Mouse (Mus musculus) stomach, postnatal 0 days (tissue): Measurements from ENCODE around the gene Shroom3. TPM values are rescaled to one million over a fixed set of nuclear protein-coding genes. Genes with fewer than 3 reads are reported as not detected.
A peak's percentile ranks its signal among the peaks of the same experiment; 100 is the strongest.

ENCODE experiments used
- ATAC-seq: fragments of 200-750 bp; cut with Nextera tagmentation; 2 replicates; pipeline ENCODE4 v1.8.0; 2017; ENCODE audit not compliant: low FRiP score, low TSS enrichment
- DNase-seq: peaks from one replicate; pipeline ENCODE4 v3.0.0-alpha.2; 2016; ENCODE audit warnings: low spot score
- H3K27ac ChIP-seq: fragments of 300-500 bp; sonication (generic); replicated peaks from 2 replicates; pipeline ENCODE4 v1.5.1; 2014; ENCODE audit warnings: mild to moderate bottlenecking, control low read depth
- H3K27me3 ChIP-seq: fragments of 300-500 bp; sonication (generic); 2 replicates; pipeline ENCODE4 v1.6.1; 2014; ENCODE audit warnings: low read length; ENCODE audit not compliant: control insufficient read depth, insufficient read depth
- H3K36me3 ChIP-seq: fragments of 300-500 bp; sonication (generic); 2 replicates; pipeline ENCODE4 v1.6.1; 2014; ENCODE audit warnings: low read length, mixed read lengths; ENCODE audit not compliant: control insufficient read depth, insufficient read depth
- H3K4me1 ChIP-seq: fragments of 300-500 bp; sonication (generic); replicated peaks from 2 replicates; pipeline ENCODE4 v1.6.1; 2014; ENCODE audit warnings: antibody characterized with exemption; ENCODE audit not compliant: control insufficient read depth, insufficient read depth
- H3K4me2 ChIP-seq: fragments of 300-500 bp; sonication (generic); replicated peaks from 2 replicates; pipeline ENCODE4 v1.6.1; 2014; ENCODE audit warnings: low read depth, mild to moderate bottlenecking, control low read depth, moderate library complexity
- H3K4me3 ChIP-seq: fragments of 300-500 bp; sonication (generic); 2 replicates; pipeline ENCODE4 v1.5.1; 2014; ENCODE audit warnings: low read depth, low read length, control low read depth
- H3K9ac ChIP-seq: fragments of 300-500 bp; sonication (generic); 2 replicates; pipeline ENCODE4 v1.6.1; 2014; ENCODE audit warnings: mild to moderate bottlenecking, low read length, control low read depth, mixed read lengths
- H3K9me3 ChIP-seq: fragments of 300-500 bp; sonication (generic); 2 replicates; pipeline ENCODE4 v1.6.1; 2016; ENCODE audit warnings: low read length; ENCODE audit not compliant: control insufficient read depth
- CTCF ChIP-seq: IDR thresholded peaks from 2 replicates; pipeline ENCODE4 v1.5.1; 2016; ENCODE audit warnings: antibody characterized with exemption, low read depth, mild to moderate bottlenecking, moderate library complexity
- EP300 ChIP-seq: optimal IDR thresholded peaks from 2 replicates; pipeline ENCODE3; 2016; ENCODE audit warnings: antibody characterized with exemption
- WGBS: fragments of 180-500 bp; shearing (Covaris S2); extraction: QIAGEN DNeasy Blood & Tissue Kit; methylation state at CpG from one replicate; pipeline ENCODE4 v1.1.7; 2014; 5-methylcytosine and 5-hydroxymethylcytosine counted together
- polyA plus RNA-seq: library from polyadenylated mRNA; unstranded; fragments of >200 nt; fragmentation: Nextera tagmentation; extraction: Ambion mirVana; gene quantifications from 2 replicates; pipeline ENCODE4 v1.2.1, GENCODE M21; 2015

The Shroom3 gene
- polyA plus RNA-seq, 1 experiment from 2014 or later: 11.4 TPM

- Histone ChIP-seq H3K27ac (peak overlapping the region; percentile 61), H3K9ac (no peak overlapping the region), H3K4me3 (no peak overlapping the region), H3K27me3 (no peaks in the 10 kb centered on the region), H3K9me3 (no peaks in the 10 kb centered on the region), H3K4me2 (no peak overlapping the region), H3K36me3 (peaks cover 2% of the 10 kb centered on the region; the same call in 1 of the 2 replicates), H3K4me1 (peaks cover 8% of the 10 kb centered on the region; the same call in 1 of the 2 replicates)
- no peak for TF ChIP-seq EP300
- no peak for TF ChIP-seq CTCF
- WGBS: 48% methylated on average over 10 of the region's 10 CpGs
- ATAC-seq (no peak), DNase-seq (no peak)
Observed at GRCm38 (mm10) chr5:92927667-92928066, 244.4 kb downstream of the Shroom3 start.

- 57% methylated on average over 6 of the region's 6 CpGs for WGBS
- no peaks in the 10 kb centered on the region for H3K27me3 ChIP-seq
Observed at GRCm38 (mm10) chr5:92930557-92930956, 247.3 kb downstream of the Shroom3 start.

GRCm38 (mm10) chr5:92931298-92931697 lies 248.1 kb downstream of the Shroom3 start:
- H3K27ac ChIP-seq: peak overlapping the region; percentile 56; the same call in 1 of the 2 replicates
- DNase-seq (no peak), ATAC-seq (no peak)
- no peaks in the 10 kb centered on the region for H3K27me3 ChIP-seq
- peaks cover 2% of the 10 kb centered on the region; the same call in 1 of the 2 replicates for H3K36me3 ChIP-seq
- no peak overlapping the region for H3K4me2 ChIP-seq
- H3K4me3 ChIP-seq: no peak overlapping the region
- H3K9ac ChIP-seq: no peak overlapping the region
- WGBS: 48% methylated on average over 16 of the region's 16 CpGs
- H3K9me3 ChIP-seq: no peaks in the 10 kb centered on the region
- TF ChIP-seq CTCF (no peak), EP300 (no peak)
- peaks cover 6% of the 10 kb centered on the region; the same call in 1 of the 2 replicates for H3K4me1 ChIP-seq

More at GRCm38 (mm10) chr5:92930557-92930956, 247.3 kb downstream of the Shroom3 start:
- no peak overlapping the region for H3K4me2 ChIP-seq
- DNase-seq (no peak), ATAC-seq (no peak)
- no peaks in the 10 kb centered on the region for H3K9me3 ChIP-seq
- no peak overlapping the region for H3K27ac ChIP-seq
- H3K4me1 ChIP-seq: peaks cover 6% of the 10 kb centered on the region; the same call in 1 of the 2 replicates
- no peak overlapping the region for H3K4me3 ChIP-seq
- H3K36me3 ChIP-seq: peaks cover 2% of the 10 kb centered on the region; the same call in 1 of the 2 replicates
- no peak overlapping the region for H3K9ac ChIP-seq
- no peak for TF ChIP-seq CTCF
- TF ChIP-seq EP300: no peak

GRCm38 (mm10) chr5:92933010-92933409 lies 249.8 kb downstream of the Shroom3 start:
- ATAC-seq (no peak), DNase-seq (no peak)
- TF ChIP-seq EP300: no peak
- no peak for TF ChIP-seq CTCF
- Histone ChIP-seq H3K4me3 (no peak overlapping the region), H3K27me3 (no peaks in the 10 kb centered on the region), H3K9me3 (no peaks in the 10 kb centered on the region), H3K27ac (peak overlapping the region; percentile 36; the same call in 1 of the 2 replicates), H3K36me3 (no peaks in the 10 kb centered on the region), H3K4me1 (peaks cover 6% of the 10 kb centered on the region; the same call in 1 of the 2 replicates), H3K9ac (no peak overlapping the region), H3K4me2 (no peak overlapping the region)
- WGBS: 61% methylated on average over 10 of the region's 10 CpGs

- H3K27me3 ChIP-seq: no peaks in the 10 kb centered on the region
- no peak for ATAC-seq
- H3K27ac ChIP-seq: peak overlapping the region; percentile 36; the same call in 1 of the 2 replicates
- no peaks in the 10 kb centered on the region for H3K36me3 ChIP-seq
- no peak overlapping the region for H3K4me2 ChIP-seq
- H3K4me3 ChIP-seq: no peak overlapping the region
- WGBS: 76% methylated on average over 7 of the region's 7 CpGs
- H3K4me1 ChIP-seq: peaks cover 6% of the 10 kb centered on the region; the same call in 1 of the 2 replicates
- no peak for DNase-seq
- no peaks in the 10 kb centered on the region for H3K9me3 ChIP-seq
- H3K9ac ChIP-seq: no peak overlapping the region
- TF ChIP-seq CTCF: no peak
Observed at GRCm38 (mm10) chr5:92933599-92934217, 250.5 kb downstream of the Shroom3 start.

DNA sequence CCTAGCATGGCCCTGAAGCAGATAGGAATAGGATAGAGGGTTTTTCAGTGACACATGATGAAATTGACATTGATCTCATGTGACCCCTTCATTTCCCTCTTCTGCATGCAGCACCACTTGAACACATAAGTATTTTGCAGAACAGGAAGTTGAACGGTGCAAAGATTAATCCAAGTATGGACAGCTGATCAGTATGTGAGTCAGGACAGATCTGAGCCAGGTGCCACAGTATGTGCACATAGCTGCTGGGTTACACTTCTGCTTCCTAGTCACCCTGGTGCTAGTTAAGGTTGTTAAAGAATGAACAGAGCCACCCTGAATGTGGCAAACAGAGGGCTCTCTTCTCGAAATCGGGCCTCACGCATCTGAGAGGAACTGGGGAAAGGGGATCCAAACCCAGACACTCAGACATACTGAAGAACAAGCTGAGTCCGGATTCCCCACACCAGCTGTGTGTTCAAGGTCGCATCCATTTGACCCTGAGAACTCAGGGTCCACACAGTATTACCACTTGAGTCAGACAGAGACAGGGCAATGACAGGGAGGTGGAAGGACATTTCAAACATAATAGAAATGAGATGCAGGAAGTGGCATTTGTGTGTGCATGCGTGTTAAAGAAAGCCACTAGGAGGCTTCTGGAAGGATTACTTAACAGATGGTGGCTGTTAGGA lies 251.2 kb downstream of the Shroom3 start:
- WGBS: 84% methylated on average over 7 of the region's 7 CpGs
- Histone ChIP-seq H3K27ac (no peak overlapping the region), H3K4me1 (peaks cover 6% of the 10 kb centered on the region; the same call in 1 of the 2 replicates), H3K27me3 (no peaks in the 10 kb centered on the region), H3K4me2 (no peak overlapping the region), H3K9me3 (no peaks in the 10 kb centered on the region), H3K36me3 (no peaks in the 10 kb centered on the region), H3K9ac (no peak overlapping the region), H3K4me3 (no peak overlapping the region)
- no peak for ATAC-seq
- TF ChIP-seq EP300: no peak
- DNase-seq: no peak
